ENCODE assay signal across 21 mouse cellular contexts in genomic region chr12:68576855-68577254, GRCm38 (mm10).
DNase-seq lines count a peak whose midpoint lies in the region; ATAC-seq and TF ChIP-seq lines count a peak whose summit lies in the region.
"Had no signal": no experiment of that assay in that cellular context is flagged by ENCODE, and none has a peak within 500 bp of the region (broad histone marks: within the 10 kb centered on the region; RNA-seq: fewer than 3 reads in every experiment).

No protein-coding gene starts in this region.

- no peak for TF ChIP-seq CTCF in stomach, postnatal 0 days (IDR thresholded peaks at IDR 0.05; ENCODE audit: low read depth)

- DNase-seq in cerebellum, postnatal 10 days = peak; percentile 19 to 50
- no peak for DNase-seq in cerebellum, adult 11 months
- DNase-seq in kidney, adult 9 months = no peak
- peak; percentile 36 for DNase-seq in midbrain, embryonic 14.5 days
- DNase-seq in retina, embryonic 14.5 days (ENCODE audit: low spot score) = peak; percentile 28
- no peak for DNase-seq in stomach, postnatal 0 days (ENCODE audit: low spot score)
- DNase-seq: adrenal gland, postnatal 10 days; cerebellum, adult 9-10 months; gastrocnemius, postnatal 10 days; heart, postnatal 10 days; layer of hippocampus, adult 9-11 months had no signal

- H3K4me1 ChIP-seq in kidney, embryonic 16.5 days (ENCODE audit: insufficient read depth, low read length) = peaks cover 3% of the 10 kb centered on the region
- H3K4me1 ChIP-seq in midbrain, embryonic 14.5 days (ENCODE audit: control insufficient read depth, insufficient read depth, low read length) = peaks cover 10% of the 10 kb centered on the region
- peaks cover 16% of the 10 kb centered on the region for H3K4me1 ChIP-seq in midbrain, embryonic 13.5 days (replicated peaks)
- H3K4me1 ChIP-seq in stomach, postnatal 0 days (replicated peaks; ENCODE audit: control insufficient read depth, insufficient read depth) = no peaks in the 10 kb centered on the region
- H3K4me1 ChIP-seq: embryonic facial prominence, embryonic 10.5 days; heart, embryonic 12.5 days; limb, embryonic 15.5 days had no signal

- H3K27ac ChIP-seq in kidney, embryonic 16.5 days (ENCODE audit: low read length) = no peak overlapping the region
- no peak overlapping the region for H3K27ac ChIP-seq in midbrain, embryonic 14.5 days (replicated peaks; ENCODE audit: low read depth, low read length)
- H3K27ac ChIP-seq in midbrain, embryonic 13.5 days = no peak overlapping the region
- H3K27ac ChIP-seq in stomach, postnatal 0 days (replicated peaks) = no peak overlapping the region
- H3K27ac ChIP-seq: embryonic facial prominence, embryonic 10.5 days; forebrain, embryonic 15.5 days; hindbrain, embryonic 15.5 days; limb, embryonic 15.5 days; macrophage had no signal

- TF ChIP-seq EP300 in stomach, postnatal 0 days (optimal IDR thresholded peaks at IDR 0.05) = no peak

- ATAC-seq in kidney, embryonic 16.5 days (ENCODE audit: low FRiP score, low TSS enrichment) = peak; percentile 51; the same call in 1 of the 2 replicates
- ATAC-seq in midbrain, embryonic 14.5 days (ENCODE audit: low FRiP score, low TSS enrichment) = no peak
- no peak for ATAC-seq in midbrain, embryonic 13.5 days
- ATAC-seq in stomach, postnatal 0 days (ENCODE audit: low FRiP score, low TSS enrichment) = no peak
- ATAC-seq: intestine, embryonic 16.5 days had no signal

- H3K9me3 ChIP-seq in kidney, embryonic 16.5 days (ENCODE audit: low read length) = no peaks in the 10 kb centered on the region
- H3K9me3 ChIP-seq in midbrain, embryonic 14.5 days (ENCODE audit: control insufficient read depth, low read length) = no peaks in the 10 kb centered on the region
- H3K9me3 ChIP-seq in midbrain, embryonic 13.5 days = no peaks in the 10 kb centered on the region
- H3K9me3 ChIP-seq in stomach, postnatal 0 days (ENCODE audit: control insufficient read depth, low read length) = no peaks in the 10 kb centered on the region
- H3K9me3 ChIP-seq: embryonic facial prominence, embryonic 10.5 days; forebrain, embryonic 15.5 days; heart, embryonic 12.5 days; hindbrain, embryonic 15.5 days; limb, embryonic 15.5 days had no signal

- H3K36me3 ChIP-seq in kidney, embryonic 16.5 days (ENCODE audit: insufficient read depth, low read length) = no peaks in the 10 kb centered on the region
- H3K36me3 ChIP-seq in midbrain, embryonic 14.5 days (ENCODE audit: control insufficient read depth, insufficient read depth, low read length) = no peaks in the 10 kb centered on the region
- no peaks in the 10 kb centered on the region for H3K36me3 ChIP-seq in midbrain, embryonic 13.5 days
- no peaks in the 10 kb centered on the region for H3K36me3 ChIP-seq in stomach, postnatal 0 days (ENCODE audit: control insufficient read depth, insufficient read depth, low read length)
- H3K36me3 ChIP-seq: embryonic facial prominence, embryonic 10.5 days; forebrain, embryonic 15.5 days; heart, embryonic 12.5 days; hindbrain, embryonic 15.5 days; limb, embryonic 15.5 days had no signal

- H3K4me3 ChIP-seq in kidney, embryonic 16.5 days (ENCODE audit: low read length) = no peak overlapping the region
- no peak overlapping the region for H3K4me3 ChIP-seq in midbrain, embryonic 14.5 days (replicated peaks; ENCODE audit: low read depth, low read length)
- H3K4me3 ChIP-seq in midbrain, embryonic 13.5 days (replicated peaks) = no peak overlapping the region
- no peak overlapping the region for H3K4me3 ChIP-seq in stomach, postnatal 0 days (ENCODE audit: low read depth, low read length)
- H3K4me3 ChIP-seq: embryonic facial prominence, embryonic 10.5 days; forebrain, embryonic 15.5 days; heart, embryonic 12.5 days; hindbrain, embryonic 15.5 days; limb, embryonic 15.5 days; myocyte had no signal

- no peaks in the 10 kb centered on the region for H3K27me3 ChIP-seq in kidney, embryonic 16.5 days (ENCODE audit: insufficient read depth, low read length)
- H3K27me3 ChIP-seq in midbrain, embryonic 14.5 days (ENCODE audit: control insufficient read depth, insufficient read depth, low read length) = no peaks in the 10 kb centered on the region
- no peaks in the 10 kb centered on the region for H3K27me3 ChIP-seq in midbrain, embryonic 13.5 days
- H3K27me3 ChIP-seq in stomach, postnatal 0 days (ENCODE audit: control insufficient read depth, insufficient read depth, low read length) = no peaks in the 10 kb centered on the region
- H3K27me3 ChIP-seq: forebrain, embryonic 15.5 days; heart, embryonic 12.5 days; hindbrain, embryonic 15.5 days; limb, embryonic 15.5 days had no signal

- H3K4me2 ChIP-seq in kidney, embryonic 16.5 days (replicated peaks; ENCODE audit: low read depth, low read length) = no peak overlapping the region
- no peak overlapping the region for H3K4me2 ChIP-seq in midbrain, embryonic 14.5 days (ENCODE audit: low read length)
- H3K4me2 ChIP-seq in midbrain, embryonic 13.5 days (replicated peaks) = no peak overlapping the region
- no peak overlapping the region for H3K4me2 ChIP-seq in stomach, postnatal 0 days (replicated peaks; ENCODE audit: low read depth)
- H3K4me2 ChIP-seq: forebrain, embryonic 15.5 days; heart, embryonic 12.5 days; hindbrain, embryonic 15.5 days; limb, embryonic 15.5 days had no signal

- WGBS in kidney, embryonic 16.5 days = 27% methylated on average over 7 of the region's 7 CpGs
- 45% methylated on average over 7 of the region's 7 CpGs for WGBS in midbrain, embryonic 14.5 days
- 52% methylated on average over 7 of the region's 7 CpGs for WGBS in midbrain, embryonic 13.5 days
- 56% methylated on average over 7 of the region's 7 CpGs for WGBS in stomach, postnatal 0 days

- no peak overlapping the region for H3K9ac ChIP-seq in kidney, embryonic 16.5 days (replicated peaks; ENCODE audit: low read length)
- no peak overlapping the region for H3K9ac ChIP-seq in midbrain, embryonic 14.5 days (replicated peaks; ENCODE audit: low read length)
- H3K9ac ChIP-seq in midbrain, embryonic 13.5 days (replicated peaks) = no peak overlapping the region
- no peak overlapping the region for H3K9ac ChIP-seq in stomach, postnatal 0 days (ENCODE audit: low read length)
- H3K9ac ChIP-seq: forebrain, embryonic 15.5 days; heart, embryonic 12.5 days; hindbrain, embryonic 15.5 days; limb, embryonic 15.5 days had no signal

Comparison
In these comparisons a context has a peak if more than half of its experiments do, and no peak if none do; other contexts are left out.
1. DNase-seq: peak in cerebellum, postnatal 10 days (2 of 2), midbrain, embryonic 14.5 days (single experiment) and retina, embryonic 14.5 days (single experiment); none in cerebellum, adult 11 months (single experiment), kidney, adult 9 months (single experiment) and stomach, postnatal 0 days (single experiment).